Mouse (Mus musculus): ENCODE data around the gene Itpripl2. TPM values are rescaled to one million over a fixed set of nuclear protein-coding genes. Genes with fewer than 3 reads are reported as not detected.

Gene Itpripl2
- polyA plus RNA-seq, 1 experiment from 2014 or later: 5.0 TPM

DNA sequence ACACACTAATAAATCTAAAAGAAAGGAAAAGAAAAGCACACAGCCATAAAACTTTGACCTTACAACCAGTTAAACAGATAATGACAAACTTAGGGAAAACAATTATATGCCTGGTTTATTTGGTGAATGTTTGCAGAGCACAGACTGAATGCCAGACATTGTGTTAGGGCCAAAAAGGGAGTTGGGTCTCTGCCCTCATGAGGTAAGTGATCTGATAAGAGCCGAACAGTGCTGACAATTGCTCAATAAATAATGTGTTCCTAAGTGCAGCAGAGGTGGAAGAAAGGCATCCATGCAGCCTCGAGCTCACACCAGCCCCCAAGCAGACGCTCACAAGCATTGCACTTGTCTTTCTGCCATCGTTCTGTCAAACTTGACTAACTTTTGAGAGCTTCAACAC lies 27.3 kb downstream of the Itpripl2 start:
- Histone ChIP-seq H3K4me2 (ENCODE audit: low read length) (no peak overlapping the region), H3K9ac (ENCODE audit: low read depth, low read length) (no peak overlapping the region), H3K27me3 (ENCODE audit: insufficient read depth, low read length) (no peaks in the 10 kb centered on the region), H3K9me3 (replicated peaks; ENCODE audit: low read length) (no peaks in the 10 kb centered on the region), H3K36me3 (ENCODE audit: insufficient read depth, low read length) (no peaks in the 10 kb centered on the region), H3K4me1 (replicated peaks; ENCODE audit: insufficient read depth, low read length) (0 out of 2 replicates have a peak, but pooled peaks cover 8% of the 10 kb centered on the region), H3K4me3 (replicated peaks; ENCODE audit: low read depth, low read length) (no peak overlapping the region), H3K27ac (no peak overlapping the region)
- TF ChIP-seq CTCF (IDR thresholded peaks at IDR 0.05; ENCODE audit: low read depth): no peak
- DNase-seq (ENCODE audit: low spot score) (no peak), ATAC-seq (replicated peaks; ENCODE audit: low FRiP score, low read depth) (no peak)
- 12% methylated on average over 4 of the region's 4 CpGs for WGBS

DNA sequence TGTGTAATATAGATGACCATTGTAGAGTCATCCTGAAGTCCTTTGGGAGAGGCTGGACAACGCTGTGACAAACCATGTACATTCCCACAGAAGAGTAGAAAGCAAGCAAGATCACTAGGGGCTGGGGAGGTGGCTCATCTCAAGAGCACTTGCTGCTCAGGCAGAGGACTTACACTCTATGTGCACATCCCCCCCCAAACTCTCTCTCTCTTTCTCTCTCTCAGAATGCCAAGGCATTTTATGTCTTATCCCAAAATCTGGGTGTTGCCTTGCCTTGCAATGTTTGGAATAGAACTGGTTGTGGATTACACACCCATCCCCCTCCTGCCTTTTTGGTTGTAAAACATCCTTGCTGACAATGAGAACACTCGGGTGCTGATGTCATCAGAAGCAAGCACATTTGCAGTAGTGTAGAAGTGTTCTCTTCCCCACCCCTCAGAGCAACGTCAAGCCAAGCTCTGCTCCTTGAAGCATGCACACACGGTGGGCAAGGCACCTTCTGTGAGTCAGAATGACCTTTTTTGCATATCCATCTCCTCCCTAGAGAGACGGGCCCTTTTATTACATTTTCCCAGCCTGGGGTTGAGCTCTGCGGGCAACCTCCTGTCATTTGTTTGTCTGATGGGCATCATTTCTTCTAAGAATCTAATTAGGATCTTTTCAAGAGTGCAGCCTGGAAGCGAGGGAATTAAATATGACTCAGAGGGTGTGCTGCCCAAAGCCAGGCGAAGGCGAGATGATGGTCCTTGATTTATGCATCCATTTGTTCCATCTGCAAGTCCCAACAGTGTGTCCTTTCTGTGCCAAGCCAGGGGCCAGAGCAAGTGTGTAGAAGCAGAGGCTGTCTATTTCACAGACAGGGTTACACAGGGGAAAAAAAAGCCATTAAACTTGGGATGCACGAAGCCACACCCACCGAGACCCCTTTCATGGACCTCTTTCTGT lies 28.7 kb downstream of the Itpripl2 start:
- Histone ChIP-seq H3K36me3 (ENCODE audit: insufficient read depth, low read length) (no peaks in the 10 kb centered on the region), H3K4me2 (ENCODE audit: low read length) (no peak overlapping the region), H3K9ac (ENCODE audit: low read depth, low read length) (no peak overlapping the region), H3K27ac (no peak overlapping the region), H3K4me3 (replicated peaks; ENCODE audit: low read depth, low read length) (no peak overlapping the region), H3K4me1 (replicated peaks; ENCODE audit: insufficient read depth, low read length) (0 out of 2 replicates have a peak, but pooled peaks cover 8% of the 10 kb centered on the region), H3K9me3 (replicated peaks; ENCODE audit: low read length) (no peaks in the 10 kb centered on the region), H3K27me3 (ENCODE audit: insufficient read depth, low read length) (no peaks in the 10 kb centered on the region)
- ATAC-seq (replicated peaks; ENCODE audit: low FRiP score, low read depth): no peak
- WGBS: 25% methylated on average over 11 of the region's 11 CpGs
- no peak for TF ChIP-seq CTCF (IDR thresholded peaks at IDR 0.05; ENCODE audit: low read depth)
- no peak for DNase-seq (ENCODE audit: low spot score)

DNA sequence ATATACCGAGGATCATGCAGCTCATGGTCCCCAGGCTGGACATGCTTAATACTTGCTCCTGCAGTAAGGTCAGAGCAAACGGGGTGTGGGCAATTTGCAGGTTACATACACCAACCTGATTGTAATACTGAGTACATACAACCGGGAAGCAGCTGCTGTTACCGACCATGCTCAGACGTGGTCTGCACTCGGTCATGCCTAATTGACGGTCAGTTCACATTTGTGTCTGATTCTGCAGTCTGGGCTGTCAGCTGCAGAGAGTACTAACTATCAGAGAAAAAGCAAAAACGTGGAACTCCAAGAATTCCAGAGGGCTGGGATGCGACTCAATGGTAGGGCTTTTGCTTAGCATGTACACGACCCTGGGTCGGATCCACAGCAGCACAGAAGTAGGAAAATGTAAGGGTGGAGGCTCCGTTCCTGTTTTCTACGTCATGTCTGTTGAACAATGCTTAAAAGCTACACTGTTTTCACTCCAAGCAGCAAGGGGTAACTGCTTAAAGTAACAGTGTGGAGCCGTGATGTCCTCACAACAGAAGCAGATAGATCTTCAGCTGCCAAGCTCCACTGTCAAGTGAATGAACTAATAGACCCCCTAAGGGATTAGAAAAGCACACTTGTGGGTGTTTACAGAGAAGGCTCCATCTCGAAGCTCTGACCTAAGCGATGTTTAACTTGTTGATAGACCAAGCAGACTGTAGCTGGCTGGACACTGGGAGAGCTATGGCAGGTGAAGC lies 30.2 kb downstream of the Itpripl2 start:
- Histone ChIP-seq H3K4me3 (replicated peaks; ENCODE audit: low read depth, low read length) (no peak overlapping the region), H3K27me3 (ENCODE audit: insufficient read depth, low read length) (no peaks in the 10 kb centered on the region), H3K4me1 (replicated peaks; ENCODE audit: insufficient read depth, low read length) (0 out of 2 replicates have a peak, but pooled peaks cover 8% of the 10 kb centered on the region), H3K9me3 (replicated peaks; ENCODE audit: low read length) (no peaks in the 10 kb centered on the region), H3K9ac (ENCODE audit: low read depth, low read length) (no peak overlapping the region), H3K4me2 (ENCODE audit: low read length) (no peak overlapping the region), H3K36me3 (ENCODE audit: insufficient read depth, low read length) (no peaks in the 10 kb centered on the region), H3K27ac (no peak overlapping the region)
- ATAC-seq (replicated peaks; ENCODE audit: low FRiP score, low read depth) (no peak), DNase-seq (ENCODE audit: low spot score) (no peak)
- WGBS: 46% methylated on average over 16 of the region's 16 CpGs
- TF ChIP-seq CTCF (IDR thresholded peaks at IDR 0.05; ENCODE audit: low read depth): no peak

DNA sequence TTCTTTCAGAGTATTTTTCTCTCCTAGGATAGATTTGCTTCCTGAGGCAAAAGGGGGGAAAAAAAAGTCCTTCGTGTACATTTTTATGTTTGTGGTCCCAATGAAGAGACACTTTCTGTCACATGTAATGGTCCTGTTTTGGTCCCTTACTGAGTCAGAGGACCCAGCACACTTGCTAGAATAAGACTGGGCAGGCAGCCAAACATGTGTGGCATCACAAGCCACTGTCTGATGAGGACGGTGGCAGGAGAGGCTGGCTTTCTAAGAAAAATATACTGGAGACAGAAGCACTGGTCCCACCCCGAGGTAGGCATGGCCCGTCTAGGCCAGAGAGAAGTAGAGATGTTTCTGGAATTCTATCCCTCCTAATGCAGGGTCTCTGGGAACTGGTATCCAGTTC lies 38.1 kb downstream of the Itpripl2 start:
- ATAC-seq (replicated peaks; ENCODE audit: low FRiP score, low read depth): no peak
- 59% methylated on average over 4 of the region's 4 CpGs for WGBS

DNA sequence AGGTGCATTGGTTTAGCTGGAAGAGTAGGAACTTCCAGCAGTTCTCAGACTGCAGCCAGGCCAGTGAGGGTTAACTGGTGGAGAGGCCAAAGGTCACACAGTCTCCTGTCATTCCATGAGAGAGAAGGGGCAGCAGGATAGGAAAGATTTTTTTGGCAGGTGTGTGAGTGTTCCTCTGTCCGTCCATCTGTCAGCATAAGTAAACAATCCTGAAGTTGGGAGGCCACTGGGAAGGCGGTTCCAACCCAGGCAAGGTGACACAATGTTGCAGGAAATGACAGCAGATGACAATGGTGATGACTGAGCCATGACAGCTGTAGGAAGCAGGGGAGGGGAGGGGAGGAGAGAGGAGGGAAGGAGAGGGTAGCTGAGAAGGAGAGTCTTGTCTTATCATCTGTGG lies 38.8 kb downstream of the Itpripl2 start:
- no peaks in the 10 kb centered on the region for H3K27me3 ChIP-seq (ENCODE audit: insufficient read depth, low read length)
- H3K27ac ChIP-seq: no peak overlapping the region
- no peak overlapping the region for H3K4me3 ChIP-seq (replicated peaks; ENCODE audit: low read depth, low read length)
- ATAC-seq (replicated peaks; ENCODE audit: low FRiP score, low read depth): no peak
- 16% methylated on average over 2 of the region's 2 CpGs for WGBS
- no peak overlapping the region for H3K4me2 ChIP-seq (ENCODE audit: low read length)
- H3K9me3 ChIP-seq (replicated peaks; ENCODE audit: low read length): no peaks in the 10 kb centered on the region
- DNase-seq (ENCODE audit: low spot score): no peak
- peaks cover 4% of the 10 kb centered on the region; the same call in 1 of the 2 replicates for H3K4me1 ChIP-seq (replicated peaks; ENCODE audit: insufficient read depth, low read length)
- no peaks in the 10 kb centered on the region for H3K36me3 ChIP-seq (ENCODE audit: insufficient read depth, low read length)
- H3K9ac ChIP-seq (ENCODE audit: low read depth, low read length): no peak overlapping the region
- no peak for TF ChIP-seq CTCF (IDR thresholded peaks at IDR 0.05; ENCODE audit: low read depth)

More for the DNA sequence above, 38.1 kb downstream of the Itpripl2 start:
- Histone ChIP-seq H3K27me3 (ENCODE audit: insufficient read depth, low read length) (no peaks in the 10 kb centered on the region), H3K4me3 (replicated peaks; ENCODE audit: low read depth, low read length) (no peak overlapping the region), H3K4me2 (ENCODE audit: low read length) (no peak overlapping the region), H3K9ac (ENCODE audit: low read depth, low read length) (no peak overlapping the region), H3K4me1 (replicated peaks; ENCODE audit: insufficient read depth, low read length) (no peaks in the 10 kb centered on the region), H3K27ac (no peak overlapping the region), H3K36me3 (ENCODE audit: insufficient read depth, low read length) (no peaks in the 10 kb centered on the region), H3K9me3 (replicated peaks; ENCODE audit: low read length) (no peaks in the 10 kb centered on the region)
- TF ChIP-seq CTCF (IDR thresholded peaks at IDR 0.05; ENCODE audit: low read depth): no peak
- DNase-seq (ENCODE audit: low spot score): no peak
